Mouse (Mus musculus) thymus, postnatal 10 days (tissue): Measurements from ENCODE around the gene Gimap4.
"Not testable (repeated sequence)": the region's sequence is repeated elsewhere in the genome, so short reads cannot be mapped to it uniquely, and the experiment has no call there.

ENCODE experiments used
- DNase-seq, 2 experiments: peaks; one replicate each; pipeline ENCODE4 v3.0.0; 2021; ENCODE audit warnings: low spot score in 2 of 2

The Gimap4 gene

DNA sequence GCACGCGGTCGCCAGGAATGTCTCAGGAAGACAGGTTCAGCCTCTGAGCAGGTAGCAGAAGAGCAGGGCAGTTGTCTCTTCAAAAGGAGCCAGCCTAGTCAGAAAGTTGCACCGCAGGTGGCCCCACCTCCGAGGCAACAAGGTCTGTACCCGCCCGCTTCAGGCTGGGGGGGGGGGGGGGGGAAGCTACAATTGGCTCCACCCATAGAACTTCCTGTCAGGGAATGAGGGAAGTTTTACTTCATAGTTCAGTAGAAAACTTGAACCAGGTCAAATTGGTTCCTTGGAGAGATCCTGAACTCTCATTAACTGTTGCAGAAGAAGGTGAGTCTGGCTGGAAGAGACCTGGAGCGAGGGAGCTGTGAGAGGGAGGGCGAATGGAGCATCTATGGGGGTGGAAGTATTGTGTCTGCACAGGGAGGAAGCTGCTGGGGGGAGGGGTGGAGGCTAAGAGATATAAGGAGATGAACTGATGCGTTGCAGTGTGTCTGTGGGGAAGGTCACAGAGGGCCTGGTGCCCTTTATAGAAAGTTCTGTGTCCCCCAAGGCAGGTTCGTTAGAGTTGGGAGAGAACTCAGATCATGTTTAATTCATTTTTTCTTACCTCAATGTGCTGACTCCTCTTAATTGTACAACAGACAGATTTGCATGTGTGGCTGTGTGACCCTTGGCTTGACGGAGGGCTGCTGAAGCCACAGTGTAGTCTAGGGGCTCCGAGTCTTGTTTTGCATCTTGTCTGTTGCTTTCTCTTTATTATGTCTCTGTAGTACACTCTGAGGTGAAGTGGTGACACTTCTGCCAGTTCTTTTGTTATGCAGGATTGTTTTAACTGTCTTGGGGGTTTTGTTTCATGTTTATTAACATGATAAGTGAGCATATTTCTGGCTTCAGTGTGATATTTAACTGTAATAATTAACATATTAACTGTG is 8.2 kb upstream of the Gimap4 start, which contains the start of gene Gimap9:
Gimap9 (plus strand) TSS at position 199 of the 929 bp plus-strand sequence.
- DNase-seq = peak; percentile 83 to 86

DNA sequence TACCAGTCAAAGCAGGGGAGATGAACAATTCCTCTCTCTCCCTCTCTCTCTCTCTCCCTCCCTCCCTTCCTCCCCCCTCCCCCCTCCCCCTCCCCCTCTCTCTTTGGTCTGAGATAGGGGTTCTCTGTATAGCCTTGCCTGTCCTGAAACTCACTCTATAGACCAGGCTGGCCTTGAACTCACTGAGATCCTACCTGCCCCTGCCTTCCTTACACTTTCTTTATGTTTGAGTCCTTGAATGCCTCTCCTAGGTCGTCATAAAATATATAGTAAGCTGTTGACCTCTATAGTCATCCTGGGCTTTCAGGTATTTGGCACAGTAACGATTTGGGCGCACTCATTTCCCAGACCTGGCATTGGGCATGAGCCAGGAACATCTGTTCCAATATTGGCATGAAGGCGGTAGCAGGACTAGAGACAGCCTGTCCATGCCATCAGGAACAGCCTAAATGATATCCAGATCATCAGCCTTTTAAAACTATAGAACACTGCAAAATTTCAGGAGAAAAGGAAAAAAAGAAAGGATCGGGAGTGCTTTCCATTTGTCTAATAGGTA is 7.4 kb upstream of the Gimap4 start:
- no peak for DNase-seq

- no peak for DNase-seq
Observed at GRCm38 (mm10) chr6:48677492-48678345, 6.6 kb upstream of the Gimap4 start.

DNA sequence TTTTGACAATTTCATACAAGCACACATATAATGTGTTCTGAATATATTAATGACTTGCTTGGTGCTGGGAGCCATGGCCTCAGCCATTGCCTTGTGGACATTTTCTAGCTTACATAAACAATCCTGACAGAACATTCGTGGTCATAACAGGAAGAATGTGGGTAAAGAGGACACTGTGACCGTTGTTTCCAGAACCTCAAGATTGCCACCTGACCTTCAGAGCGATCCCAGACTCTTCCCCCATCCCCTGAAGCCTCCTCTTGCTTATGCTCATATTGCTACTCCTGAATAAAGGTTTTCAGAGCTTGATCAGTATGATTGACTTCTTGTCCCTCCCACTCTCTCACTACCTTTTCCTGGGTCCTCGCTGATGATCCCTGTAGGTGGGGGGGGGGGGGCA is 6.0 kb upstream of the Gimap4 start:
- peak in 1 of 2 experiments; percentile 2 for DNase-seq

GRCm38 (mm10) chr6:48679701-48680100 is 4.6 kb upstream of the Gimap4 start:
- DNase-seq = no peak

DNA sequence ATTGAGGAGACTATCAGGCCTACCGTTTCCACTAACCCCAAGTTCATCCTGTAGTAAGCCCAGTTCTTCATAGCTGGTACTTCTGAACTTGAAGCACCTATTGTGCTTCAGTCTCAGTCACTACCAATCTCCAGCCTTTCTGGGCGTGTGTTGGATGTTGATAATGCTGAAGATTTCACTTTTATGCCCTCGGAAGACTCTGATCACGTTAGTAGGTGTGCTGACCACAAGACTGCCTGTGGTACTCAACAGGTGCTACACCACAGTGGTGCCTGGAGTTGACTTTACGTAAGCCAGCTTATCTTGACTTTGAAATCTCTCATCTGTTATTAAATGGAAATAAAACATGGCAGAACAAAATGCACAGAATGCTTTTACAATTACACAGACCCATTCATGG is 3.9 kb upstream of the Gimap4 start:
- no peak for DNase-seq

- DNase-seq = no peak
Observed at GRCm38 (mm10) chr6:48681472-48682090, 2.8 kb upstream of the Gimap4 start.

- DNase-seq = no peak
Observed at GRCm38 (mm10) chr6:48682271-48682670, 2.1 kb upstream of the Gimap4 start.

DNA sequence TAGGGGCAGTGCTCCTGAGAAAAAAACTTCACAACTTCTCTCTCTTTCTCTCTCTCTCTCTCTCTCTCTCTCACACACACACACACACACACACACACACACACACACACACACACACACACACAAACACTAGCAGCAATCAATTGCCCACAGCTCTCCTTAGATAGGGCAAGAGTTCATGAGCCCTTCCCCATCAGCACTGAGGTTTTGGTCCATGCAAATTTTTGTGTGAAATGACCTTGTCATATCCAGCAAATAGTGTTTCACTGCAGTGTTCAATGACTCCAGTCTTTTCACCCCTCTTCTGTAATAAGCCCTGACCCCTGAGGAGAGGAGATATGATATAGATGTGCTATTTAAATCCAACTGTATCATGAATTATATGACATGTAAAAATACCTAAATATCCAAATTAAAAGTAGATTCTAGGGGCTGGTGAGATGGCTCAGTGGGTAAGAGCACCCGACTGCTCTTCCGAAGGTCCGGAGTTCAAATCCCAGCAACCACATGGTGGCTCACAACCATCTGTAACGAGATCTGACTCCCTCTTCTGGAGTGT is 1.0 kb upstream of the Gimap4 start:
- not testable (repeated sequence) for DNase-seq

- DNase-seq = no peak
Observed at GRCm38 (mm10) chr6:48684806-48685205, 457 bp downstream of the Gimap4 start.

DNA sequence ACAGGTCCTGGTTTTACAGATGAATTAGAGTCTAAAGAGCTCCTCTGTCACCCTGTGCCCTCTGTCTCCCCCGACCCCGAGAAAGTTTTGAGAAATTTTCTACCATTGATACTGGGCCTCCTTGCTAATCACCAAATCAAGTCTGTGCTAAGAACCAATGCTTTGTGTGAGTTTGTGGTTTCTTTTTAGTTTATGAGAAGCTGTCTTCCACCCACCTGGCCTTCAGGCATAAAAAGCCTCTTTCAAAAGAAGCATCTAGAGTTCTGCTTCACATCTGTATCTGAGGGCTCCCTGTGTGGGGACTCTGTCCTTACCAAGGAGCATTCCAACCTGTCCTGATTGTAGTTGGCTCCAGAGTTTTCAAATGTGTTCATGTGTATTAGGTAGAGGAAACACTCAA is 902 bp downstream of the Gimap4 start:
- DNase-seq = no peak

- no peak for DNase-seq
Observed at GRCm38 (mm10) chr6:48685694-48686665, 1.6 kb downstream of the Gimap4 start.

DNA sequence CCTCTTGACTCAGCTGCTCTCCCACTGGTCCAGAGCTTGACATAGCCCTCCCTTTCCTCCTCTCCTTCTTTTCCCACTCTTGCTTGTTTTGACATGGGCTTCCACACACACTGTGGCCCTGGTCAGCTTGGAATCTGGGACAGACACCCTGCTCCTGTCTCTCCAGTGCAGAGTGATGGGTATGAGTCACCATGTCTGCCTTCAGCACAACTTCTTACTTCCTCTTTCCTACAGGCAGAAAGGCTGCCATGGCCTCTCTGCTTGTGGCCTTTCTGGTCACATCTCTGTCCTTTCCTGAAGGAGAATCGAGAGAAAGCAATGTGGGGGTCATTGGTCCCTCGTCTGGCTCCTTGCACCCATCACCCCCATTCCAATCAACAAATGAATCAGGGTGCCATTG is 2.7 kb downstream of the Gimap4 start:
- DNase-seq = no peak

GRCm38 (mm10) chr6:48689320-48689719 is 5.0 kb downstream of the Gimap4 start:
- no peak for DNase-seq

GRCm38 (mm10) chr6:48692962-48693361 is 8.6 kb downstream of the Gimap4 start:
- no peak for DNase-seq

DNA sequence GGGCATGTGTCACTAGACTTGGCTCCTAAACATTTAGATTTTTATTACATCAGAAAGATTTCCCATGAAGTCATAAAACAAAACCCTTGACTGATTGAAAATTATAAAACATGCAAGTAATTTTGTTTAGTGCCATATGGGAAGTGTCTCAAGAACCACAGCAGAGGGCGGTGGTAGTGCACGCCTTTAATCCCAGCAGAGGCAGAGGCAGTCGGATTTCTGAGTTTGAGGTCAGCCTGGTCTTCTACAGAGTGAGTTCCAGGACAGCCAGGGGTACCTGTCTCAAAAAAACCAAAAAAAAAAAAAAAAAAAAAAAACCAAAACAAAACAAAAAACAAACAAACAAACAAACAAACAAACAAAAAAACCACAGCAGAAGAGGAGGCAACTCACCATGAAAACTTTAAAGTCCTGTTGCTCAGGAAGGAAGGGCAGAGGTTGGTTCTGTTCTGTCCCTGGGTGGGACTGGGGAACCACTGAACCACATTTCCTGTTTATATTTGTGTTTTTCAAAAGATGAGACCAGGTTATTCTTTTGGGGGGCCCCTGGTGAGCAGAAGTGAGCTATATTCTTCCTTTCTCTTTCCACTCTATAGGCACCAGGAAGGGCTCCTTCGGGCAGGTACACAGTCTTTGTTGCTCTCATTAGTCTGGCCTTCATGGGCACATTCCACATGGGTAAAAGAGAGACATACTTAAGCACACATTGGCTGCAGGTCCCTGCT is 12.6 kb downstream of the Gimap4 start:
- no peak for DNase-seq

DNA sequence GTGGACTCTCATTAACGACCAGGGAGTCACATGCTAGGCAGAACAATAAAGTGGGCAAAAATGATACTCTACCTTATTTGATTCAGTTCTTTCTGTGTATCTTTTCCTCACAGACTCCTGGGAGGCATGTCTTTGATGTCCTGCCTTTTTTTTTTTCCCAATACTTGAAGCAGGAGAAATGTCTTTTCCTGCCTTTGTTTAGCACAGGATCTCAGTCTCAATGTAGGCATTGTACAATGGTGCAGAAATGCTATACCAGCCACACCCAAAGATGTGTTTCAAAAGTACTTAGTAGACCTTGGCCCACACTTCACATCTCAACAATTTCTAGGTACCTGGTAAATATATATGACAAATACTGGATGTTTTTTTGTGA is 13.2 kb downstream of the Gimap4 start:
- DNase-seq = no peak

DNA sequence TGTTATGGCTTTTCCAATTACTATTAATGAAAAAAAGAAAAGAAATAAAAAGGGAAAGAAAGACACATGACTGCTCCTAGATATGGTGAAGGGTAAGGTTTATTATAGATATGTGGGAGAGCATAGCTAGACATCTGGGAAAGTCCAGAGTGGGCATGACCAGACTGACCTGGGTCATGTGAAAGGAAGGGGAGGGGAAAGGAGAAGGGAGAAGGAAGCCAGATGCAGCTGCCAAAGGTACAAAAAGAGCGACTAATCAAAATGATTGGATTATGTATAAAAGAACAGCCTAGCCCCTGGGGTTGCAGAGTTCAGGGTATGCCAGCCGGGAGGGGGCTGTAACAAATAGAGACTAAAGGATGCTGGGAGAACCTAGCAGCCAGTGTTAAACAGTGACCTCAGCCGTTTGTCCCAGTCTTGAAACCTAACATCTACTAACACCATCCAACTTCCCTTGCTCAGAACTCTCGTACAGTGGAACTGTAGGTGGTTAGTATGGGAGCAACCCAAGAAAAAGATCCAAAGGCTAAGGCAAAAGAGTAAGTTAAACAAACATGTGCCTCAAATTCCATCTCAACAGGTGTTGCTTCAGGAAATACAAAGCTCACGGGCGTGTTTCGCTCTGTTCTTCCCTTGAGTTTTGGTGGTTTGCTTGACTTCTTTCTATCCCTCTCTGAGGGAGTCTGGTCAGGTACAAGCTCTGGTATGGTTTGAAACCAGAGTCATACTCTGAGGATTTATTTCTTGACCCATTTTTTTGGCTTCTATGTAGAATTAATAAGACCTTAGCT is 13.9 kb downstream of the Gimap4 start:
- no peak for DNase-seq

GRCm38 (mm10) chr6:48698888-48699287 is 14.5 kb downstream of the Gimap4 start:
- no peak for DNase-seq
